Mouse (Mus musculus) forebrain, embryonic 13.5 days (tissue): ENCODE results near the gene Ndufb5. TPM values are rescaled to one million over a fixed set of nuclear protein-coding genes. Genes with fewer than 3 reads are reported as not detected.
A peak's percentile ranks its signal among the peaks of the same experiment; 100 is the strongest.
"Not testable (repeated sequence)": the region's sequence is repeated elsewhere in the genome, so short reads cannot be mapped to it uniquely, and the experiment has no call there.

ENCODE experiments used
- ATAC-seq: fragments of 200-750 bp; cut with Nextera tagmentation; 2 replicates; pipeline ENCODE4 v1.8.0; 2017
- H3K27ac ChIP-seq: fragments of 300-500 bp; sonication (generic); 2 replicates; pipeline ENCODE4 v1.5.1; 2015; ENCODE audit warnings: inconsistent platforms, mild to moderate bottlenecking, moderate library complexity
- H3K27me3 ChIP-seq: fragments of 300-500 bp; sonication (generic); 2 replicates; pipeline ENCODE4 v1.6.1; 2015; ENCODE audit warnings: mild to moderate bottlenecking, inconsistent platforms
- H3K36me3 ChIP-seq: fragments of 300-500 bp; sonication (generic); 2 replicates; pipeline ENCODE4 v1.6.1; 2015; ENCODE audit warnings: mild to moderate bottlenecking, inconsistent platforms; ENCODE audit not compliant: poor library complexity, severe bottlenecking
- H3K4me1 ChIP-seq: fragments of 300-500 bp; sonication (generic); 2 replicates; pipeline ENCODE4 v1.6.1; 2015; ENCODE audit warnings: inconsistent platforms
- H3K4me2 ChIP-seq: fragments of 300-500 bp; sonication (generic); 2 replicates; pipeline ENCODE4 v1.6.1; 2015; ENCODE audit warnings: inconsistent platforms, mild to moderate bottlenecking, moderate library complexity
- H3K4me3 ChIP-seq: fragments of 300-500 bp; sonication (generic); 2 replicates; pipeline ENCODE4 v1.5.1; 2015; ENCODE audit warnings: mild to moderate bottlenecking, inconsistent platforms
- H3K9ac ChIP-seq: fragments of 300-500 bp; sonication (generic); 2 replicates; pipeline ENCODE4 v1.6.1; 2015; ENCODE audit warnings: mild to moderate bottlenecking, inconsistent platforms
- H3K9me3 ChIP-seq: fragments of 300-500 bp; sonication (generic); replicated peaks from 2 replicates; pipeline ENCODE4 v1.6.1; 2016; ENCODE audit warnings: inconsistent platforms
- WGBS: fragments of 180-500 bp; shearing (Covaris S2); methylation state at CpG from one replicate; pipeline ENCODE4 v1.1.7; 2015; 5-methylcytosine and 5-hydroxymethylcytosine counted together
- polyA plus RNA-seq: library from polyadenylated mRNA; unstranded; fragments of >200 nt; fragmentation: Nextera tagmentation; extraction: Ambion mirVana; gene quantifications from 2 replicates; pipeline ENCODE4 v1.2.1, GENCODE M21; 2015

Ndufb5 gene
- polyA plus RNA-seq, 1 experiment from 2014 or later, result 338 TPM

DNA sequence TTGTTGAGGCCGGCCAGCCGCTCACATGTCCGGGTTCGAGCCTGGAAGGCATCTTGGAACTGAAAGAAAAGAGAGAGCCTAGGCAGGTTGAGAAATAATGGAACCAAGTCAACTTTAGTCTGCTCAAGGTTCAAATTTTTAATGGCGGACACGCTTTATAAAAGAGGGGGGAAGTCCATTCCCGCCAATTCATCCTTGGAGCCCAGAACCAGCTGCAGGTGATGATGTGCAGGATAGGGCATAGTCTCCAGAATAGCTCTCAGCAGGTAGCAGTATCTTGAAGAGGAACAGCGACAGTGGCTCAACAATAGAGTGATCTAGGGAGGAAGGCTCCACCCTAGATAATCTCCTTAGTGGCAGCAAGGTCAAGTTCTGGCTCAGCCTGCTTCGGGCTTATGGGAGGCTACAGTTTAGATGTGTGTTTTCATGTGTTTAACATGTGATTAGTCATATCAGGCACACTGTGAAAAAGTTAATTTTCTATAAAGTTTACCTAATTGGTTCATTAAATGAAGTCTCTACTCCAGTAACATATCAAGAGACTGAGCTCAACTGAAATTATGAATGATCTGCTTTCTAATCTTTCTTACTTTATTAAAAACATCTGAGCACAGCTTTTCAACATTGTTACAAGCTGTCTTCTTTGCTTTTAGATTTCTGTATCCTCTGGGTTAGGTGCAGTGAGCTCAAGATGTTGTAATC lies 31.0 kb upstream of the Ndufb5 start, which contains the start of gene Actl6a:
Gene Actl6a, plus strand, starts transcription at position 652 of the 702 bp plus-strand sequence.
- not testable (repeated sequence) for ATAC-seq, H3K27ac ChIP-seq, H3K9ac ChIP-seq, H3K4me3 ChIP-seq, H3K9me3 ChIP-seq, H3K36me3 ChIP-seq, H3K4me2 ChIP-seq, H3K27me3 ChIP-seq
- H3K4me1 ChIP-seq, result peaks cover 12% of the 10 kb centered on the region
- WGBS, result 79% methylated on average over 9 of the region's 9 CpGs

- no peaks in the 10 kb centered on the region for H3K9me3 ChIP-seq
- H3K27me3 ChIP-seq, result no peaks in the 10 kb centered on the region
- no peak overlapping the region for H3K27ac ChIP-seq
- no peak for ATAC-seq
- peak overlapping the region; percentile 95 for H3K4me3 ChIP-seq
- H3K36me3 ChIP-seq, result peaks cover 15% of the 10 kb centered on the region
- 3% methylated on average over 4 of the region's 4 CpGs for WGBS
- no peak overlapping the region for H3K9ac ChIP-seq
- peaks cover 17% of the 10 kb centered on the region for H3K4me1 ChIP-seq
- peak overlapping the region; percentile 78 for H3K4me2 ChIP-seq
These were observed 28.8 kb upstream of the Ndufb5 start for GRCm38 (mm10) chr3:32708052-32708367.

- H3K27me3 ChIP-seq, result no peaks in the 10 kb centered on the region
- H3K36me3 ChIP-seq, result peaks cover 21% of the 10 kb centered on the region
- WGBS, result under 1% methylated on average over 86 of the region's 90 CpGs
- H3K27ac ChIP-seq, result peak overlapping the region; percentile 91
- peak overlapping the region; percentile 95 for H3K4me3 ChIP-seq
- ATAC-seq, result peak; percentile 100
- H3K4me2 ChIP-seq, result peak overlapping the region; percentile 78
- H3K9me3 ChIP-seq, result no peaks in the 10 kb centered on the region
- peak overlapping the region; percentile 96 for H3K9ac ChIP-seq
- H3K4me1 ChIP-seq, result peaks cover 17% of the 10 kb centered on the region
These were observed 28.2 kb upstream of the Ndufb5 start for GRCm38 (mm10) chr3:32708368-32709231.

- Histone ChIP-seq H3K4me3 (peak overlapping the region; percentile 95), H3K27ac (peak overlapping the region; percentile 91; the same call in 1 of the 2 replicates), H3K27me3 (no peaks in the 10 kb centered on the region), H3K4me1 (peaks cover 17% of the 10 kb centered on the region), H3K9me3 (no peaks in the 10 kb centered on the region), H3K9ac (peak overlapping the region; percentile 96), H3K36me3 (peaks cover 29% of the 10 kb centered on the region), H3K4me2 (peak overlapping the region; percentile 78)
- 9% methylated on average over 9 of the region's 9 CpGs for WGBS
- no peak for ATAC-seq
These were observed 27.4 kb upstream of the Ndufb5 start for GRCm38 (mm10) chr3:32709388-32709787.

DNA sequence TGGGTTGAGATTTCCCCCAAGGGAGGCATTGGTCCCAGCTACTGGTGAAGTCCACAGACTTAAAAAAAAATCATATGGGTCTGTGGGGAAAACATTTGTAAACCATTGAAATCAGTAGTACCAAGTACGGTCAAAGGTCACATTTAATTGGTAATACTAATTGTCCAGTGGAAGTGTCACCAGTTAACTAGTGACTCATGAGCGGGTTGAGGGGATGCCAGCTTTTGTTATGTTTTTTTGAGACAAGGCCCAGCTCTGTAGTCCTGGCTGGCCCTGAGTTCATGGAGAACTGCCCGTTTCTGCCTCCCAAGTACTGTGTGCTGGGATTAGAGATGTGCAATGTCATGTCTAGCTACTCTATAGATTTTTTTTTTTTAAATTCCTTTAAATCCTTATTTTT lies 23.1 kb upstream of the Ndufb5 start:
- H3K9me3 ChIP-seq, result no peaks in the 10 kb centered on the region

GRCm38 (mm10) chr3:32717403-32717802 lies 19.4 kb upstream of the Ndufb5 start:
- not testable (repeated sequence) for H3K9me3 ChIP-seq, H3K4me3 ChIP-seq, H3K9ac ChIP-seq, ATAC-seq, H3K4me1 ChIP-seq, H3K27me3 ChIP-seq, H3K27ac ChIP-seq, H3K4me2 ChIP-seq
- 93% methylated on average over 6 of the region's 6 CpGs for WGBS
- peaks cover 95% of the 10 kb centered on the region for H3K36me3 ChIP-seq

More for the DNA sequence above, 23.1 kb upstream of the Ndufb5 start:
- H3K9ac ChIP-seq, result no peak overlapping the region
- H3K27me3 ChIP-seq, result no peaks in the 10 kb centered on the region
- H3K4me3 ChIP-seq, result no peak overlapping the region
- 92% methylated on average over 3 of the region's 3 CpGs for WGBS
- H3K27ac ChIP-seq, result no peak overlapping the region
- peaks cover 70% of the 10 kb centered on the region for H3K36me3 ChIP-seq
- H3K4me1 ChIP-seq, result peaks cover 17% of the 10 kb centered on the region
- no peak overlapping the region for H3K4me2 ChIP-seq
- no peak for ATAC-seq

DNA sequence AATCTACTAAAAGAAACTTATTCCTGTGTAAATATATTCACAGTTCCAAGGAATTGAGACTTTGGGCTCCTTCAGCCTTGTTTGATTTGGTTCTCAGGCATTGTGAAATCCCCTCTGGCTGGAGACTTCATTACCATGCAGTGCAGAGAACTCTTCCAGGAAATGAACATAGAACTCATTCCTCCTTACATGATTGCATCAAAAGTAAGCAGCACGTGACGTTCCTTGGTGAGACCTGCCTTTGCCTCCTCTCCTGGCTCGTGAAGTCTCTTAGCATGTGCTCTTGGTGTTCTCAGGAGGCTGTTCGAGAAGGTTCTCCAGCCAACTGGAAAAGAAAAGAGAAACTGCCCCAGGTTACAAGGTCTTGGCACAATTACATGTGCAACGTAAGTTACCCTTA lies 18.5 kb upstream of the Ndufb5 start:
- peaks cover 2% of the 10 kb centered on the region; the same call in 1 of the 2 replicates for H3K9me3 ChIP-seq
- no peak for ATAC-seq
- 93% methylated on average over 5 of the region's 5 CpGs for WGBS
- H3K4me2 ChIP-seq, result no peak overlapping the region
- no peak overlapping the region for H3K4me3 ChIP-seq
- H3K4me1 ChIP-seq, result no peaks in the 10 kb centered on the region
- no peak overlapping the region for H3K27ac ChIP-seq
- peaks cover 95% of the 10 kb centered on the region for H3K36me3 ChIP-seq
- H3K27me3 ChIP-seq, result no peaks in the 10 kb centered on the region
- no peak overlapping the region for H3K9ac ChIP-seq

DNA sequence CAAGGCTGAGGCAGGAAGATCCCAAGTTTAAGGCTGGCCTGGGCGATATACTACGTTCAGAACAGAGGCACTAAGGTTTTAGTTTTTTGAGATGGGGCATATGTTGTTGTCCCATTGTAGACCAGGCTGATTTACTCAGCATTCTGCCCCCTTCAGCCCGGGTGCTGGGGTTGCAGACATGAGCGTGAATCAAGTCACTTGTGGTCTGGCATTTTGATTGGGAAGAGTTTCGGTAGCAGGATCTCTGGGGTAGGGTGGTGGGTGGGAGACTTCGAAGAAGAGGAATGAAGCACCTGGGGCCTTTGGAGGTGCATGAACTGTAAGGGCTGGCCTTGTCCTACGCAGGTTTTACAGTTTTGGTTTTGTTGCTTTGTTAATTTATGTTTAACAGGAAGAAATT lies 12.6 kb upstream of the Ndufb5 start:
- Histone ChIP-seq H3K4me2 (no peak overlapping the region), H3K4me1 (no peaks in the 10 kb centered on the region), H3K27ac (no peak overlapping the region), H3K4me3 (no peak overlapping the region), H3K9ac (no peak overlapping the region), H3K36me3 (peaks cover 88% of the 10 kb centered on the region), H3K9me3 (peaks cover 5% of the 10 kb centered on the region; the same call in 1 of the 2 replicates), H3K27me3 (no peaks in the 10 kb centered on the region)
- no peak for ATAC-seq
- 93% methylated on average over 7 of the region's 7 CpGs for WGBS

GRCm38 (mm10) chr3:32725951-32726350 lies 10.8 kb upstream of the Ndufb5 start:
- no peaks in the 10 kb centered on the region for H3K27me3 ChIP-seq
- H3K9me3 ChIP-seq, result peaks cover 5% of the 10 kb centered on the region; the same call in 1 of the 2 replicates
- no peaks in the 10 kb centered on the region for H3K4me1 ChIP-seq
- H3K4me3 ChIP-seq, result no peak overlapping the region
- peaks cover 90% of the 10 kb centered on the region for H3K36me3 ChIP-seq
- no peak for ATAC-seq
- no peak overlapping the region for H3K4me2 ChIP-seq
- no peak overlapping the region for H3K9ac ChIP-seq
- H3K27ac ChIP-seq, result no peak overlapping the region
- WGBS, result 93% methylated on average over 5 of the region's 5 CpGs

GRCm38 (mm10) chr3:32727861-32728260 lies 8.9 kb upstream of the Ndufb5 start:
- ATAC-seq, result no peak
- Histone ChIP-seq H3K4me2 (no peak overlapping the region), H3K9ac (no peak overlapping the region), H3K4me1 (no peaks in the 10 kb centered on the region), H3K4me3 (no peak overlapping the region), H3K9me3 (peaks cover 5% of the 10 kb centered on the region; the same call in 1 of the 2 replicates), H3K27ac (no peak overlapping the region), H3K27me3 (no peaks in the 10 kb centered on the region), H3K36me3 (peaks cover 90% of the 10 kb centered on the region)
- WGBS, result 87% methylated on average over 4 of the region's 4 CpGs

DNA sequence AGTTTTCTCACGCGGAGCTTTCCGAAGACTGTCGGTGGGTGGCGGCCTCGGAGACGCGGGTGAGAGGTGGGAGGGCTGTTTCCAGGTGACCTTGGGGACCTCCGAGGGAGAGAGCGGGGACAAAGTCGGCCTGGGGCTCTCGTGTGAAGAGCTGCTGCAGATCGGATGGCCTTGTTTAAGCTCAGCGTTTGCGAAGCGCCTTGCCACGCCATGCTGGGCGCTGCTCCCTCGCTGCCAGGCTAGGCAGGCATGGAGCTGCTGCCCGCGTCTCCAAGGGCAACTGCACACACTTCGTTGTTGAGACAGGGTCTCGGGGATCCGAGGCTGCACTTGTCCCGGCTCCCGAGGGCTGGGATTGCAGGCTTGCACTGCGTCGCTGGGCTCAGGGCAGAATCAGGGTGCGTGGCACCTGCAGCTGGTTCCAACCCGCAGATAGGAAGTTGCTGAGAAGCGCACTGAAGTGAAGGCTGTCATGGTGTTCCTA lies 424 bp downstream of the Ndufb5 start, which contains the start of gene Mrpl47:
Gene Mrpl47, minus strand, starts transcription at position 434 of the 484 bp plus-strand sequence.
- under 1% methylated on average over 31 of the region's 31 CpGs for WGBS
- H3K9ac ChIP-seq, result peak within 1 kb of the TSS; percentile 81
- ATAC-seq, result no peak
- H3K4me2 ChIP-seq, result peak within 1 kb of the TSS; percentile 85
- peaks cover 29% of the 10 kb centered on the region for H3K4me1 ChIP-seq
- H3K4me3 ChIP-seq, result peak within 1 kb of the TSS; percentile 96
- H3K27ac ChIP-seq, result peak within 1 kb of the TSS; percentile 85
- H3K27me3 ChIP-seq, result no peaks in the 10 kb centered on the region
- H3K36me3 ChIP-seq, result peaks cover 18% of the 10 kb centered on the region
- no peaks in the 10 kb centered on the region for H3K9me3 ChIP-seq

DNA sequence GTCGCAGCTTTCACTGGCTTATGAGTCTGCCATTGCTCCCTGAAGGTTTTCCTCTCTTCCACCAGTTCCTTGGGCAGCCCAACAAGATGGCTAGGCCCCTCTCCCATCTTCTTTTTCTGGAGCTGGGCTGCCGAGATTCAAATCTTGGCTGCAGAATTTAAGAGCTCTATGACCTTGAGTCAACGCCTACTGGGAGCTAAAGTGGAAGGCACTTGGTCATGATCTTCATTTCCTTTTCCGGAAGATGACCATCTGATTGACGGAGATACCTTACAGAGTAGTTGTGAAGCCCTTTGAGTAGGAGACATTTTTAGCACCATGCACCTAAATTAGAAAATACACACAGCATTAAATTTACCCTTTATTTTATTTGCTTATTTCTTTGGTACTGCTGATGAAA lies 1.8 kb downstream of the Ndufb5 start:
- Histone ChIP-seq H3K4me2 (peak overlapping the region; percentile 85), H3K9ac (no peak overlapping the region), H3K27me3 (no peaks in the 10 kb centered on the region), H3K9me3 (no peaks in the 10 kb centered on the region), H3K4me1 (peaks cover 29% of the 10 kb centered on the region), H3K36me3 (0 out of 2 replicates have a peak, but pooled peaks cover 11% of the 10 kb centered on the region), H3K4me3 (no peak overlapping the region; the same call in 1 of the 2 replicates), H3K27ac (no peak overlapping the region)
- 96% methylated on average over 5 of the region's 5 CpGs for WGBS
- ATAC-seq, result no peak
